Mouse (Mus musculus): ENCODE measurements around the gene Rnf157.
"Not testable (repeated sequence)": the region's sequence is repeated elsewhere in the genome, so short reads cannot be mapped to it uniquely, and the experiment has no call there.

Gene Rnf157

GRCm38 (mm10) chr11:116418194-116418840, 5.5 kb upstream of the Rnf157 start:
- DNase-seq (ENCODE audit: low spot score in 2 of 2): peak in 1 of 2 experiments; percentile 34

- no peak for DNase-seq (ENCODE audit: low spot score in 2 of 2)
Observed at GRCm38 (mm10) chr11:116417054-116417453, 4.2 kb upstream of the Rnf157 start.

GRCm38 (mm10) chr11:116416196-116416943, 3.5 kb upstream of the Rnf157 start:
- DNase-seq (ENCODE audit: low spot score in 2 of 2): no peak

GRCm38 (mm10) chr11:116413631-116414022, 795 bp upstream of the Rnf157 start:
- DNase-seq (ENCODE audit: low spot score in 2 of 2): no peak

GRCm38 (mm10) chr11:116412028-116412827, 604 bp downstream of the Rnf157 start:
- DNase-seq (ENCODE audit: low spot score in 2 of 2): no peak

- no peak for DNase-seq (ENCODE audit: low spot score in 2 of 2)
Observed at GRCm38 (mm10) chr11:116411582-116411981, 1.2 kb downstream of the Rnf157 start.

- not testable (repeated sequence) for DNase-seq (ENCODE audit: low spot score in 2 of 2)
Observed at GRCm38 (mm10) chr11:116410415-116410814, 2.4 kb downstream of the Rnf157 start.

- DNase-seq (ENCODE audit: low spot score in 2 of 2): no peak
Observed at GRCm38 (mm10) chr11:116409008-116409407, 3.8 kb downstream of the Rnf157 start.

- no peak for DNase-seq (ENCODE audit: low spot score in 2 of 2)
Observed at GRCm38 (mm10) chr11:116406231-116406728, 6.6 kb downstream of the Rnf157 start.

- no peak for DNase-seq (ENCODE audit: low spot score in 2 of 2)
Observed at GRCm38 (mm10) chr11:116405601-116406000, 7.2 kb downstream of the Rnf157 start.

- no peak for DNase-seq (ENCODE audit: low spot score in 2 of 2)
Observed at GRCm38 (mm10) chr11:116400560-116400959, 12.3 kb downstream of the Rnf157 start.

GRCm38 (mm10) chr11:116398348-116398677, 14.5 kb downstream of the Rnf157 start:
- DNase-seq (ENCODE audit: low spot score in 2 of 2): no peak

GRCm38 (mm10) chr11:116397517-116398347, 15.1 kb downstream of the Rnf157 start:
- DNase-seq (ENCODE audit: low spot score in 2 of 2): no peak

GRCm38 (mm10) chr11:116396934-116397330, 15.9 kb downstream of the Rnf157 start:
- no peak for DNase-seq (ENCODE audit: low spot score in 2 of 2)

- no peak for DNase-seq (ENCODE audit: low spot score in 2 of 2)
Observed at GRCm38 (mm10) chr11:116396276-116396933, 16.4 kb downstream of the Rnf157 start.

- DNase-seq (ENCODE audit: low spot score in 2 of 2): no peak
Observed at GRCm38 (mm10) chr11:116394769-116395168, 18.1 kb downstream of the Rnf157 start.

- peak in 1 of 2 experiments; percentile 26 for DNase-seq (ENCODE audit: low spot score in 2 of 2)
Observed at GRCm38 (mm10) chr11:116388841-116389480, 23.9 kb downstream of the Rnf157 start.

GRCm38 (mm10) chr11:116387086-116388071, 25.5 kb downstream of the Rnf157 start:
- DNase-seq (ENCODE audit: low spot score in 2 of 2): no peak

- no peak for DNase-seq (ENCODE audit: low spot score in 2 of 2)
Observed at GRCm38 (mm10) chr11:116385999-116386398, 26.8 kb downstream of the Rnf157 start.
